In genomic region chr14:120705301-120705801, GRCm38 (mm10) we compare ENCODE assay signal across 11 mouse cellular contexts.
DNase-seq lines count a peak whose midpoint lies in the region; ATAC-seq and TF ChIP-seq lines count a peak whose summit lies in the region.
"Had no signal": no experiment of that assay in that cellular context is flagged by ENCODE, and none has a peak within 500 bp of the region (broad histone marks: within the 10 kb centered on the region; RNA-seq: fewer than 3 reads in every experiment).

No protein-coding gene starts in this region.

- no peaks in the 10 kb centered on the region for H3K4me1 ChIP-seq in liver, postnatal 0 days (ENCODE audit: insufficient read depth)
- no peaks in the 10 kb centered on the region for H3K4me1 ChIP-seq in stomach, postnatal 0 days (replicated peaks; ENCODE audit: control insufficient read depth, insufficient read depth)
- H3K4me1 ChIP-seq: limb, embryonic 13.5 days had no signal

- 0 out of 2 replicates have a peak, but pooled peaks have one; percentile 9 for TF ChIP-seq EP300 in liver, postnatal 0 days (IDR thresholded peaks at IDR 0.05; ENCODE audit: low read depth)
- TF ChIP-seq EP300 in stomach, postnatal 0 days (optimal IDR thresholded peaks at IDR 0.05): no peak

- no peak overlapping the region for H3K9ac ChIP-seq in liver, postnatal 0 days (replicated peaks)
- no peak overlapping the region for H3K9ac ChIP-seq in stomach, postnatal 0 days (ENCODE audit: low read length)
- H3K9ac ChIP-seq: limb, embryonic 13.5 days had no signal

- no peaks in the 10 kb centered on the region for H3K27me3 ChIP-seq in liver, postnatal 0 days (ENCODE audit: insufficient read depth, low read length)
- H3K27me3 ChIP-seq in stomach, postnatal 0 days (ENCODE audit: control insufficient read depth, insufficient read depth, low read length): no peaks in the 10 kb centered on the region
- H3K27me3 ChIP-seq: limb, embryonic 13.5 days had no signal

- H3K36me3 ChIP-seq in liver, postnatal 0 days (replicated peaks; ENCODE audit: insufficient read depth, low read length): no peaks in the 10 kb centered on the region
- no peaks in the 10 kb centered on the region for H3K36me3 ChIP-seq in stomach, postnatal 0 days (ENCODE audit: control insufficient read depth, insufficient read depth, low read length)
- H3K36me3 ChIP-seq: limb, embryonic 13.5 days had no signal

- WGBS in liver, postnatal 0 days (ENCODE audit: insufficient replicate concordance): 70% methylated on average over 4 of the region's 4 CpGs
- 39% methylated on average over 4 of the region's 4 CpGs for WGBS in stomach, postnatal 0 days

- no peak overlapping the region for H3K4me3 ChIP-seq in liver, postnatal 0 days (ENCODE audit: low read depth, low read length)
- H3K4me3 ChIP-seq in stomach, postnatal 0 days (ENCODE audit: low read depth, low read length): no peak overlapping the region
- H3K4me3 ChIP-seq: heart, adult 2 months; limb, embryonic 13.5 days had no signal

- peak; percentile 81 for DNase-seq in heart, adult 11 months
- DNase-seq in heart, adult 9 months (ENCODE audit: low spot score in 2 of 2): no peak
- no peak for DNase-seq in liver, postnatal 0 days
- DNase-seq in liver: no peak
- peak; percentile 57 for DNase-seq in kidney, postnatal 10 days
- no peak for DNase-seq in stomach, postnatal 0 days (ENCODE audit: low spot score)
- DNase-seq: cerebellum, postnatal 36 days; heart, adult 2 months had no signal

- ATAC-seq in liver, postnatal 0 days: no peak
- peak; percentile 71; the same call in 1 of the 2 replicates for ATAC-seq in stomach, postnatal 0 days (ENCODE audit: low FRiP score, low TSS enrichment)
- no peak for ATAC-seq in monocyte, adult 5-6 weeks (replicated peaks; ENCODE audit: insufficient number of reproducible peaks, low FRiP score, low TSS enrichment, poor library complexity, severe bottlenecking)
- no peak for ATAC-seq in frontal cortex, adult (ENCODE audit: low TSS enrichment)

- H3K27ac ChIP-seq in liver, postnatal 0 days (ENCODE audit: low read depth): no peak overlapping the region
- H3K27ac ChIP-seq in stomach, postnatal 0 days (replicated peaks): no peak overlapping the region
- H3K27ac ChIP-seq: heart, adult 2 months; limb, embryonic 13.5 days had no signal

- H3K9me3 ChIP-seq in liver, postnatal 0 days (ENCODE audit: low read length): no peaks in the 10 kb centered on the region
- H3K9me3 ChIP-seq in stomach, postnatal 0 days (ENCODE audit: control insufficient read depth, low read length): no peaks in the 10 kb centered on the region
- H3K9me3 ChIP-seq: limb, embryonic 13.5 days had no signal

- TF ChIP-seq CTCF in liver, postnatal 0 days (IDR thresholded peaks at IDR 0.05; ENCODE audit: low read depth): no peak
- TF ChIP-seq CTCF in stomach, postnatal 0 days (IDR thresholded peaks at IDR 0.05; ENCODE audit: low read depth): no peak

- no peak overlapping the region for H3K4me2 ChIP-seq in liver, postnatal 0 days (ENCODE audit: low read depth, low read length)
- H3K4me2 ChIP-seq in stomach, postnatal 0 days (replicated peaks; ENCODE audit: low read depth): no peak overlapping the region
- H3K4me2 ChIP-seq: limb, embryonic 13.5 days had no signal

Comparison
In these comparisons a context has a peak if more than half of its experiments do, and no peak if none do; other contexts are left out.
1. DNase-seq: peak in heart, adult 11 months (single experiment) and kidney, postnatal 10 days (single experiment); none in heart, adult 9 months (0 of 2), liver, postnatal 0 days (single experiment), liver (single experiment) and stomach, postnatal 0 days (single experiment).